Mouse (Mus musculus): ENCODE results near the gene Stxbp1.

GRCm38 (mm10) chr2:32798251-32798962 lies 48.6 kb downstream of the Stxbp1 start:
- no peak for TF ChIP-seq CTCF (IDR thresholded peaks at IDR 0.05; ENCODE audit: low read depth, low read length)
- no peak for TF ChIP-seq EP300 (IDR thresholded peaks at IDR 0.05; ENCODE audit: insufficient read depth, low read depth, low read length)
- no peak for TF ChIP-seq POLR2A (IDR thresholded peaks at IDR 0.05; ENCODE audit: insufficient read depth, low read length)

Measured in ES-Bruce4 (cell line).